20 mouse cellular contexts compared by ENCODE assay signal in genomic region chr7:89397837-89398534, GRCm38 (mm10). TPM values are rescaled to one million over a fixed set of nuclear protein-coding genes. Genes with fewer than 3 reads are reported as not detected.
DNase-seq lines count a peak whose midpoint lies in the region; ATAC-seq and TF ChIP-seq lines count a peak whose summit lies in the region.
"Had no signal": no experiment of that assay in that cellular context is flagged by ENCODE, and none has a peak within 500 bp of the region (broad histone marks: within the 10 kb centered on the region; RNA-seq: fewer than 3 reads in every experiment).

No protein-coding gene starts in this region.

- no peak for DNase-seq in liver
- no peak for DNase-seq in liver, postnatal 0 days
- no peak for DNase-seq in spleen, postnatal 14 days (ENCODE audit: low spot score in 2 of 2)
- DNase-seq in retina, embryonic 14.5 days (ENCODE audit: low spot score) = no peak
- DNase-seq: adrenal gland, adult 8-10 months; adrenal gland, postnatal 36 days; cerebellum, adult 2 months; cerebellum, postnatal 10 days; forebrain, postnatal 0 days; gastrocnemius, adult 2 months; gastrocnemius, postnatal 25 days; heart, postnatal 4 days had no signal

- H3K4me2 ChIP-seq in liver, embryonic 15.5 days = no peak overlapping the region
- no peak overlapping the region for H3K4me2 ChIP-seq in intestine, embryonic 15.5 days (replicated peaks)
- no peak overlapping the region for H3K4me2 ChIP-seq in liver, postnatal 0 days (ENCODE audit: low read depth, low read length)
- H3K4me2 ChIP-seq in stomach, embryonic 16.5 days (ENCODE audit: low read depth, low read length) = no peak overlapping the region
- H3K4me2 ChIP-seq: forebrain, embryonic 13.5 days; heart, embryonic 13.5 days; hindbrain, embryonic 12.5 days had no signal

- H3K36me3 ChIP-seq in liver, embryonic 15.5 days (replicated peaks) = no peaks in the 10 kb centered on the region
- H3K36me3 ChIP-seq in intestine, embryonic 15.5 days = no peaks in the 10 kb centered on the region
- no peaks in the 10 kb centered on the region for H3K36me3 ChIP-seq in liver, postnatal 0 days (replicated peaks; ENCODE audit: insufficient read depth, low read length)
- H3K36me3 ChIP-seq in stomach, embryonic 16.5 days (ENCODE audit: control insufficient read depth, insufficient read depth, low read length) = no peaks in the 10 kb centered on the region
- H3K36me3 ChIP-seq: hindbrain, embryonic 12.5 days had no signal

- peaks cover 12% of the 10 kb centered on the region; the same call in 1 of the 2 replicates for H3K4me1 ChIP-seq in liver, embryonic 15.5 days (replicated peaks)
- no peaks in the 10 kb centered on the region; the same call in 1 of the 2 replicates for H3K4me1 ChIP-seq in intestine, embryonic 15.5 days (replicated peaks)
- peaks cover 9% of the 10 kb centered on the region; the same call in 1 of the 2 replicates for H3K4me1 ChIP-seq in liver, postnatal 0 days (ENCODE audit: insufficient read depth)
- peaks cover 9% of the 10 kb centered on the region; the same call in 1 of the 2 replicates for H3K4me1 ChIP-seq in stomach, embryonic 16.5 days (ENCODE audit: control insufficient read depth, insufficient read depth, low read length)

- H3K9ac ChIP-seq in liver, embryonic 15.5 days = no peak overlapping the region
- no peak overlapping the region for H3K9ac ChIP-seq in intestine, embryonic 15.5 days
- no peak overlapping the region for H3K9ac ChIP-seq in liver, postnatal 0 days (replicated peaks)
- H3K9ac ChIP-seq in stomach, embryonic 16.5 days (ENCODE audit: low read length) = no peak overlapping the region
- H3K9ac ChIP-seq: forebrain, embryonic 13.5 days; forebrain, postnatal 0 days; heart, embryonic 13.5 days; hindbrain, embryonic 12.5 days had no signal

- 43% methylated on average over 3 of the region's 3 CpGs for WGBS in liver, embryonic 15.5 days (ENCODE audit: insufficient replicate concordance)
- 60% methylated on average over 3 of the region's 3 CpGs for WGBS in intestine, embryonic 15.5 days
- WGBS in liver, postnatal 0 days (ENCODE audit: insufficient replicate concordance) = 56% methylated on average over 3 of the region's 3 CpGs
- 52% methylated on average over 3 of the region's 3 CpGs for WGBS in stomach, embryonic 16.5 days

- H3K27me3 ChIP-seq in liver, embryonic 15.5 days = peaks cover 20% of the 10 kb centered on the region
- no peaks in the 10 kb centered on the region for H3K27me3 ChIP-seq in intestine, embryonic 15.5 days (replicated peaks)
- no peaks in the 10 kb centered on the region for H3K27me3 ChIP-seq in liver, postnatal 0 days (ENCODE audit: insufficient read depth, low read length)
- H3K27me3 ChIP-seq in stomach, embryonic 16.5 days (ENCODE audit: control insufficient read depth, insufficient read depth, low read length) = no peaks in the 10 kb centered on the region
- H3K27me3 ChIP-seq: heart, embryonic 13.5 days; Patski had no signal

- H3K27ac ChIP-seq in liver, embryonic 15.5 days (replicated peaks) = no peak overlapping the region
- H3K27ac ChIP-seq in intestine, embryonic 15.5 days = no peak overlapping the region
- no peak overlapping the region for H3K27ac ChIP-seq in liver, postnatal 0 days (ENCODE audit: low read depth)
- peak overlapping the region; percentile 43; the same call in 1 of the 2 replicates for H3K27ac ChIP-seq in stomach, embryonic 16.5 days (ENCODE audit: low read length)
- H3K27ac ChIP-seq: embryonic facial prominence, embryonic 10.5 days; forebrain, embryonic 13.5 days; gastrocnemius, adult 2 months; heart, embryonic 13.5 days; hindbrain, embryonic 12.5 days had no signal

- TF ChIP-seq EP300 in liver, postnatal 0 days (IDR thresholded peaks at IDR 0.05; ENCODE audit: low read depth) = no peak

- ATAC-seq in liver, embryonic 15.5 days (ENCODE audit: insufficient read depth) = peak; percentile 43; the same call in 1 of the 2 replicates
- peak; percentile 30 for ATAC-seq in intestine, embryonic 15.5 days
- peak; percentile 69 for ATAC-seq in liver, postnatal 0 days
- ATAC-seq in stomach, embryonic 16.5 days (ENCODE audit: insufficient read depth, low FRiP score) = peak; percentile 76
- ATAC-seq: forebrain, embryonic 13.5 days; forebrain, postnatal 0 days; Patski had no signal

- no peaks in the 10 kb centered on the region for H3K9me3 ChIP-seq in liver, embryonic 15.5 days (replicated peaks)
- H3K9me3 ChIP-seq in intestine, embryonic 15.5 days = no peaks in the 10 kb centered on the region
- H3K9me3 ChIP-seq in liver, postnatal 0 days (ENCODE audit: low read length) = no peaks in the 10 kb centered on the region
- H3K9me3 ChIP-seq in stomach, embryonic 16.5 days (replicated peaks; ENCODE audit: control insufficient read depth, low read length) = no peaks in the 10 kb centered on the region
- H3K9me3 ChIP-seq: embryonic facial prominence, embryonic 10.5 days; forebrain, embryonic 13.5 days; heart, embryonic 13.5 days; hindbrain, embryonic 12.5 days had no signal

- H3K4me3 ChIP-seq in liver, embryonic 15.5 days (replicated peaks) = no peak overlapping the region
- no peak overlapping the region for H3K4me3 ChIP-seq in intestine, embryonic 15.5 days (replicated peaks)
- no peak overlapping the region for H3K4me3 ChIP-seq in liver, postnatal 0 days (ENCODE audit: low read depth, low read length)
- H3K4me3 ChIP-seq in stomach, embryonic 16.5 days (replicated peaks; ENCODE audit: low read length) = no peak overlapping the region
- H3K4me3 ChIP-seq: embryonic facial prominence, embryonic 10.5 days; forebrain, embryonic 13.5 days; gastrocnemius, adult 2 months; heart, embryonic 13.5 days; hindbrain, embryonic 12.5 days had no signal

- no peak for TF ChIP-seq CTCF in liver, postnatal 0 days (IDR thresholded peaks at IDR 0.05; ENCODE audit: low read depth)

RNA-seq across cellular contexts. Expression of gene Tmem135, which starts 6.0 kb away (rescaled TPM):
- 15.3 and 16.4 TPM in 2 replicates for polyA plus RNA-seq in liver, embryonic 15.5 days (2015; fragmentation: Nextera tagmentation; extraction: Ambion mirVana)
- polyA plus RNA-seq in intestine, embryonic 15.5 days (2015; fragmentation: Nextera tagmentation; extraction: Ambion mirVana) = 42.4 and 43.8 TPM in 2 replicates
- polyA plus RNA-seq in liver, postnatal 0 days (2015; fragmentation: Nextera tagmentation; extraction: Ambion mirVana) = 31.7 and 32.4 TPM in 2 replicates
- 36.3 and 43.1 TPM in 2 replicates for polyA plus RNA-seq in stomach, embryonic 16.5 days (2015; fragmentation: Nextera tagmentation; extraction: Ambion mirVana)

RNA-seq across cellular contexts. Expression of gene Fzd4, which starts 6.2 kb away (rescaled TPM):
- 1.9 and 2.4 TPM in 2 replicates for polyA plus RNA-seq in liver, embryonic 15.5 days (2015; fragmentation: Nextera tagmentation; extraction: Ambion mirVana)
- 9.1 and 9.5 TPM in 2 replicates for polyA plus RNA-seq in intestine, embryonic 15.5 days (2015; fragmentation: Nextera tagmentation; extraction: Ambion mirVana)
- polyA plus RNA-seq in liver, postnatal 0 days (2015; fragmentation: Nextera tagmentation; extraction: Ambion mirVana) = 4.5 and 4.7 TPM in 2 replicates
- polyA plus RNA-seq in stomach, embryonic 16.5 days (2015; fragmentation: Nextera tagmentation; extraction: Ambion mirVana) = 14.7 and 14.8 TPM in 2 replicates
